Mouse (Mus musculus) lung, postnatal 4 days (tissue): ENCODE data around the gene Chat.

Source experiments
- DNase-seq, 2 experiments: peaks; one replicate each; pipeline ENCODE4 v3.0.0; 2021

Gene Chat

GRCm38 (mm10) chr14:32465889-32466288, at the start of gene Chat:
Gene Chat, minus strand, starts transcription at chr14:32465989.
- DNase-seq = no peak

DNA sequence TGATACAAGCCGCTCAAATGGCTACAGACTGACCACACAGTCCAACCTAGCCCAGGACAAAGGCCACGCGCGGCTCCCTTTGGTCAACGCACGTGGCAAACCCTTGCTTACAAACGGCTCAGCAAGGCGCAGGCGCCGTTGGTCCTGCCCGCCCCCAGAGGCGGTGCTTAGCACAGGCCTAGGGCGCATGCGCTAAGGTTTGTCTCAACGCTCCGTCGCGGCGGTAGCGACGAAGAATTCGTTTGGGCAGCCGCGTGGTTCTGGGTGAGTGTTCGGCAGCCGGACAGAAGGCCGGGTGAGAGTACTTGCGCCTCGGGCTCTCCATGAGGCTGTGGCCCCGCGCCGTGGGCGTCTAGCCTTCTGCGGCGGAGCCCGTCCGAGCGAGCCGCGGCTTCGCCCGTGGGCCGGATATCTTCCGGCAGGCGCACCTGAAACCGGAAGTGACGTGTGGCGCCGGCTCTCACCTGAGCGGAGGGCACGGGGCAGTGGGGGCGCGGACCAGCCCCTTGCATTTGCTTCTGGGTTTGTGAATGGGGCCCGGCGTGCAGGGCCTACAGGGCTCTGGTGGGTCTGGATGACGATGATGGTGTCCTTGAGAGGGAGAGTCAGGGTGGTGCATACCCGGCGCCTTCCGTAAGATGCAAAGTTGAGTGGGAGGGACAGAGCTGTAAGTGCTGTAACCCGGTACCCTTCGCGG, 47.7 kb upstream of the Chat start, which contains the start of gene Ercc6:
TSS of gene Ercc6 (plus strand) at position 186 of the 697 bp plus-strand sequence.
- peak; percentile 94 to 95 for DNase-seq

- DNase-seq = no peak
Measured at GRCm38 (mm10) chr14:32512912-32513311, 47.1 kb upstream of the Chat start.

DNA sequence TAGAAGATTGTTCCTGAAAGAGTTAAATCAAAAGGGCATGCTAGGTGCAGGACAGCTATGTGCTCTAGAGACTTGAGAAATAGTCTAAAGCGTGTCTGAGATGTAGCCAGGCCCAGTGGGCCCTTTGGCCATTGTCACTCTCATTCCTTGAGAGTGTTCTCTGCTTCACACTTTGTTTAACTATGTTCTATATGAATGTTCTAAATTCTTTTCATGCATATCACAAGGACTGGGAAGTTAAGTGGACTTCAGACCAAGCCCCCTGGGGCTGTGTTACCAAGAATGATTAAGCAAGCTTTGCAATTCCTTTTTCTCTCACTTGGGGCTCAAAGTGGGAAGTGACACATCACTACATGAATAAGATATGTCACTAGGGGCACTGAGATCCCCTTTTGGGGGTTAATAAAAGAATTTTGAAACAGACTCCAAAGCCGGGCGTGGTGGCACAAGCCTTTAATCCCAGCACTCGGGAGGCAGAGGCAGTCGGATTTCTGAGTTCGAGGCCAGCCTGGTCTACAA, 43.7 kb upstream of the Chat start:
- no peak for DNase-seq

- DNase-seq = no peak
Measured at GRCm38 (mm10) chr14:32508105-32508835, 42.5 kb upstream of the Chat start.

DNA sequence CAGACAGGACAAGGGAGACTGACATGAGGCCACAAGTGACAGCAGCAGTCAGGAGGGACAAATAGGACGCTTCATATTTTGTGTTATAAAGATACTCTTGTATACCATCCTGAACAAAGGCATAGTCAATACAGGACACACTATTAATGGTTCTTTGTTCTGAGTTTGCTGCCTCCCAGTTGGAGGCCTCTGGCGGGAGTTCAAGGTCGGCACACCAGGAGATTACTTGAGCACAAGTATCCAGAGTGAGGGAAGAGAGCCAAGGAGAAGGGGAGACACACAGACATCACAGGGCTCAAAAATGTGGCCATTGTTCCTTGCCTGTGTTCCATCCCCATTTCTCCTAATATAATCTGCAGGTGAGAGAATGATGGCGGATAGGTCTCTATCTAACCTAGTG, 41.4 kb upstream of the Chat start:
- no peak for DNase-seq

GRCm38 (mm10) chr14:32506329-32506728, 40.5 kb upstream of the Chat start:
- DNase-seq = no peak

DNA sequence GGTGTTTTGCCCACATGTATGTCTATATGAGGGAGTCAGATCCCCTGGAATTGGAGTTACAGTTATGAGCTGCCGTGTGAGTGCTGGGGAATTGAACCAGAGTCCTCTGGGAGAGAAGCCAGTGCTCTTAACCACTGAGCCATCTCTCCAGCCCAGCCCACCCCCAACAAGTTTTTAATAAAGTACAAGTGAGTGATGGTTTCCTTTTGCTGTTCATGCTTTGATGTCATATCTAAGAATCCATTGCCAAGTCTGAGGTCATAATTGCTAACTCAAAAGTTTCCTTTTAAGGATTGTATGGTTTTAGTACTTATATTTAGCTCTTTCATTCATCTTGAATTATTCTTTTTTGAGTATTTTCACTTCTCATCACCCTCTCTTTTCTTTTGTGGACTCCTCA, 38.1 kb upstream of the Chat start:
- DNase-seq = no peak

DNA sequence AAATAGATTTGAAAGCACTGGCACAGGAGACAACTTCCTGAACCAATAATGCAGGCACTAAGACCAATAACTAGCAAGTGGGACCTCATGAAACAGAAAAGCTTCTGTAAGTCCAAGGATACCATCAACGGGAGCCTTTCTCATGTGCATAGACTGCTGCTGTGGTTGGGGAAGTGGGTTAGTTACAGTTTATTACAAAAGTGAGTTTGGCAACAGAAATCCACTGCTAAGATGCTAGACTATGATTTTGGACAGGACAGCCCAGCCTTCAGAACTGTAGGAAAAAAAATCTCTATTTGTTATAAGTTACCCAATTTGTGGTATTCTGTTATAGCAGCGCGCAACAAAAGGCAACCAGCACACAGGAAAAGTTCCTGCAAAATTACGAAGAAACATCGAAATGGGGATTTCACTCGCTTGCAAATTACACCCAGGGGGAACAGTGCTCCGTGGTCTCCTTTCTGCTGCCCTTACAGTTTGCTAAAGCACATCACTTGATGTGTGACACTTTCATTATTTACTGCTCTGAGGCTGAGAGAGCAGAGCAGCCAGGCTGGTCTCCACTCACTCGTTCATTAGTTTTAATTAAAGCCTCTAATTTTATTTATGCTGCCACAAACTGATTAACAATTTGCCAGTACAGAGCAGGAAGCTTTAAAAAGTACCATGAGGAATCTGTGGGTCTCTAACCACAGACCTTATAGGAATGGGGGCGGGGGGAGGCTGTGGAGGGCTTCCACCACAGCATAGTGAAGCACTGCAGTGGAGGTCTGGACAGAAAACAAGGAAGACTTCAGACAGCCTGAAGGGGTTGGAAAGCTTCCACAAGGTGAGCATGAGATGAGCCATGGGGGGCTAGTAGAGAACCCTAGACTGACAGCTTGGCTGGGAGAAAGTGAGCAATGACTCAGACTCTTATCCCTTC, 37.2 kb upstream of the Chat start:
- DNase-seq = no peak

GRCm38 (mm10) chr14:32501303-32501702, 35.5 kb upstream of the Chat start:
- DNase-seq = no peak

GRCm38 (mm10) chr14:32496115-32496850, 30.5 kb upstream of the Chat start:
- no peak for DNase-seq

DNA sequence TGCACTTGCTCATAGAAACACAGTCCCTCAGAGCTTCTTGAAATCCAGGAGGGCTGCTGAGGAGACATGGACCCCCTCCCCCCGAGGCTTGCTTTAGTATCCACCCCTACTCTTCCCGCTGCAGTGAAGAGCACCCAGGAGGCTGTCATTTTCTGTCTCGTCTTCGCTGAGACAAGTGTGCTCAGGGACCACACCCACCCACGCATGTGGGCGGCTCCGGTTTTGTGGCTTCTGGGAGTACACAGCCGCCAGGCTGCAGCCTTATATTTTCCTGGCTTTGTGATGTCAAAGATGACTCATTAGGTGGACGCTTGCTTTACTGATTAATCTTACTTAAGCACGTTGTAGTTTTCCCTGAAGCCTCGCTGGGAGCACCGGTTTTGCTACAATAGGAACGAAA, 26.7 kb upstream of the Chat start:
- peak in 1 of 2 experiments; percentile 13 for DNase-seq

GRCm38 (mm10) chr14:32482061-32482460, 16.3 kb upstream of the Chat start:
- peak in 1 of 2 experiments; percentile 22 for DNase-seq

DNA sequence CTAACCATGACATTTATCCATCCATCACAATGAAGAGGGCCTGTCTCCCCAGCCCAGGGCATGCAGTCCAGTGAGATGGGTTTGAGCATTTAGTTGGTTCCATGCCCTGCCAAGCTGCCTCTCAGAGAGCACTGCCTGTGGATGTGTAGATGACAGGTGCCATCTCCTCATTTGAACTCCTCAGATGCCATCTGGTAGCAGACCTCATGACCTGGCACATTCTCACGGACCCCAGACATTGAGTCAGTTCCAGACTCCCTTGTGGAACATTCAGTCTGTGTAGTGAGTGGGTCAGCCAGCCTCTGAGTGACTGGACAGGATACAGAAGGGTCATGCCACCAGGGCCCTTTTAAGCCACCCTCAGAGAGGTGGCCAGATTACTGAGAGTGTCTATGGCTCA, 11.8 kb upstream of the Chat start:
- no peak for DNase-seq

DNA sequence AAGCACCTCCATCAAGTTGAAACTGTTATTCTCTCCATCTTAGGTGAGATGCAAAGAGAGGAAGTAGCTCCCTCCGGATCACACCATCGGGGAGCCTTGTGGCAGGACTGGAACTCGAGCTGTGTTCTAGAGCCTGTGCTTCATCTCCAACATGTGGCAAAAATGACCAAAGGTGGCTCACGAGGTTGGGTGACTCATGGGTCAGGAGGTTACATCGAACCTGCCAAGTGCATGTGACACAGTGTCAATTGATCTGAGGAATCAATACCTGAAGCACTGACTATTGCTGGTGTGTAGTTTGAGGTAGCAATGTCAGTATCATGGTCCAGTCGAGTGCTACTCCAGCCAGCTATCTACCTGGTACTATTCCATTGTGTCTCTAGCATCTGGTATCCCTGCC, 10.8 kb upstream of the Chat start:
- DNase-seq = no peak

GRCm38 (mm10) chr14:32472996-32473395, 7.2 kb upstream of the Chat start:
- peak in 1 of 2 experiments; percentile 47 for DNase-seq

GRCm38 (mm10) chr14:32467606-32468005, 1.8 kb upstream of the Chat start:
- peak; percentile 44 to 64 for DNase-seq

GRCm38 (mm10) chr14:32465506-32465870, 301 bp downstream of the Chat start:
- DNase-seq = no peak

DNA sequence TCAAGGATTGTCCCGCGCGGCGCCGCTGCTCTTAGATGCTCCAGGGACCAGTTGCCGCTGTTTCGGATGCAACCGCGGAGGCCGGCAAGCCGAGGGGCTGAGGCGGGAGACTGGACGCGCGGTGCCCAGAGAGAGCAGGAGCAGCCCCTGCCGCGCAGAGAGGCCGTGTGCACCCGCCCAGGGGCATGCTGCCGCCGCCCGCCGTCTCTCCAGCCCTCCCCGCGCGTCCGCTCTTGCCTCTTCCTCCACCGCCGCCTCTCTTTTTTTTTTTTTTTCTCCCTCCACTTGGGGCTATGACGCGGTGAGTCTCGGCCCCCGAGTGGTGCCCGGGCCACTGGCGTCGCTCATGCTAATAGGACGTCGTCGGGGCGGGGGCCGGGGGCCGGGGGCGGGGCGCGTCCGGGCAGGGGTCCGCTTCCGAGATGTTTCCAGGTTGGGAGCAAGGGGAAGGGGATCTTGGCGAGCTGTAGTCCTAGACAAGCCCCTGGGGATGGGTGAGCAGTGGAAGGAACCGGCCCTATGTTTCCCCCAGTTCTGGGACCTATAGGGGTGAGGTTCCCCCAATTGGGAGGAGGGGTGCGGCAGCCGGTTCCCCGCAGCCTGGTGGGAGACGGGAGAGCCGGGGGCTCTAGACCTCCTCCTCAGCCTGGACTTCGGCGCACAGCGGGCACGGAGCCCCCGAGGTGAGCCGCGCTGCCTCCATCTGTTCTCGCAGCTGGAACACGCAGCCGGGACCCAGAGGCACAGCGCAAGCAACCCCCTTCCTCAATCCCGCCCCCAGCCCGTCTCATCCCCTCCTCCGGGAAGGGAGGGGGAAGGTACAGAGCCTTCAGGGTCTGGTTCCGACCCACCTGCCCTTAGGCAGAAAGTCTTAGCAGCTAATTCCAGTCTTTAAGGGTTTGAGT, 936 bp downstream of the Chat start, which contains the start of gene Slc18a3:
TSS of gene Slc18a3 (minus strand) at position 250 of the 905 bp plus-strand sequence.
- DNase-seq = no peak

GRCm38 (mm10) chr14:32463211-32464040, 2.4 kb downstream of the Chat start:
- DNase-seq = no peak
